18 mouse cellular contexts compared by ENCODE assay signal in genomic region chr9:123951176-123951575, GRCm38 (mm10). TPM values are rescaled to one million over a fixed set of nuclear protein-coding genes. Genes with fewer than 3 reads are reported as not detected.
"Had no signal": no experiment of that assay in that cellular context is flagged by ENCODE, and none has a peak within 500 bp of the region (broad histone marks: within the 10 kb centered on the region; RNA-seq: fewer than 3 reads in every experiment).

No protein-coding gene starts in this region.

- H3K9me3 ChIP-seq: limb, embryonic 12.5 days; midbrain, embryonic 10.5 days; neural tube, embryonic 12.5 days had no signal

- H3K36me3 ChIP-seq: limb, embryonic 12.5 days; midbrain, embryonic 10.5 days; neural tube, embryonic 12.5 days had no signal

- H3K4me2 ChIP-seq: limb, embryonic 12.5 days; lung, embryonic 14.5 days; neural tube, embryonic 12.5 days had no signal

- H3K4me3 ChIP-seq: left cerebral cortex, adult 2 months; limb, embryonic 12.5 days; midbrain, embryonic 10.5 days; neural tube, embryonic 12.5 days had no signal

- H3K27me3 ChIP-seq: limb, embryonic 12.5 days; neural tube, embryonic 12.5 days had no signal

- DNase-seq: kidney, adult 11 months; kidney, postnatal 14 days; liver; lung, embryonic 14.5 days; lung, postnatal 10 days; midbrain, embryonic 14.5 days; thymus, postnatal 36 days had no signal

- H3K27ac ChIP-seq: left cerebral cortex, adult 2 months; limb, embryonic 12.5 days; liver, embryonic 14.5 days; midbrain, embryonic 10.5 days; neural tube, embryonic 12.5 days had no signal

- H3K9ac ChIP-seq: limb, embryonic 12.5 days; liver, embryonic 14.5 days; lung, embryonic 14.5 days; neural tube, embryonic 12.5 days had no signal

- H3K4me1 ChIP-seq: limb, embryonic 12.5 days; midbrain, embryonic 10.5 days; neural tube, embryonic 12.5 days had no signal

RNA-seq across cellular contexts. Expression of gene Ccr1l1, which starts 27.0 kb away (rescaled TPM):
- total RNA-seq: layer of hippocampus, postnatal 25 days; left cerebral cortex, adult 2 months; left cerebral cortex, postnatal 36 days had no signal
- polyA plus RNA-seq: kidney, embryonic 14.5 days; large intestine, adult 2 months; limb, embryonic 12.5 days; lung, embryonic 14.5 days; midbrain, embryonic 10.5 days; midbrain, embryonic 14.5 days; neural tube, embryonic 12.5 days; stomach, embryonic 16.5 days; thymus, postnatal 0 days had no signal
